Mouse (Mus musculus): ENCODE data around the gene Tnik. TPM values are rescaled to one million over a fixed set of nuclear protein-coding genes. Genes with fewer than 3 reads are reported as not detected.
A peak's percentile ranks its signal among the peaks of the same experiment; 100 is the strongest.

The Tnik gene
- polyA plus RNA-seq, 1 experiment from 2014 or later, result 12.9 TPM

DNA sequence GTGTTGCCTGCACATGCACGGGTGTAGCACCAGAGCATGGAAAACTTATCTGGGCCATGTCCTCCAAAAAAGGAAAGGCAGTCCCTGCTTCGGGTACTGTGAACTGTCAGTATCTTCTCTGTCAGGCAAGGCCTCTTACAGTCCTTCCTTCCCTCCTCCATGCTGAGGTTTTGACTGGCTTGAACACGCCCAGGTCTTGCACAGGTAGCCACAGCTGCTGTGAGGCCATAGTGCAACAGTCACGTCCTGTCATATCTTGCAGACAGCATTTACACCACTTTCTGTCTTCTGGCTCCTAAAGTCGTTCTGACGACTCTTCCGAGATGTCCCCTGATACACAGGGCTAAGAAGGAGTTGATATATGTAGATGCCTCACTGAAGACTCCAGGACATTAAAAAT lies 28.8 kb upstream of the Tnik start:
- Histone ChIP-seq H3K4me1 (no peaks in the 10 kb centered on the region), H3K27ac (replicated peaks) (no peak overlapping the region), H3K9ac (no peak overlapping the region), H3K36me3 (no peaks in the 10 kb centered on the region), H3K4me3 (replicated peaks) (no peak overlapping the region), H3K9me3 (replicated peaks) (no peaks in the 10 kb centered on the region), H3K4me2 (replicated peaks) (no peak overlapping the region), H3K27me3 (no peaks in the 10 kb centered on the region)
- no peak for ATAC-seq (ENCODE audit: insufficient number of reproducible peaks, low FRiP score, low TSS enrichment, low read depth)
- WGBS, result 82% methylated on average over 7 of the region's 7 CpGs

DNA sequence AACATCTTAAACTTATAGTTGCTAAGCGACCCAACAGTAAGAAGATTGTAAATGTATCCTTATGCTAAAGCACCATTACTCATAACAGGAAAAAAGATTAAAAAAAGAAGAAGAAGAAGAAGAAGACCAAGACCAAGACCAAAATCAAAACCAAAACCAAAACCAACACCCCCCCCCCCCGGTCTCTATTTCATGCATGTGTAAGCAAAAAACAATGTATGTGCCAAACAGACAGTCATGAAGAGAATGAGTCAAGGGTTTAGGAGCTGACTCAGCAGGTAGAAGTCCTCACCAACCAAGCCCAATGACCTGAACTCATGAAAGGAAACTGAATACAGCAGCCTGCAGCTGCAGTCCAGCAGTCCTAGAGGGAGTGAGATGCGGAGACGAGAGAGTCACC lies 26.3 kb upstream of the Tnik start:
- no peaks in the 10 kb centered on the region for H3K4me1 ChIP-seq
- no peak overlapping the region for H3K4me2 ChIP-seq (replicated peaks)
- no peak for ATAC-seq (ENCODE audit: insufficient number of reproducible peaks, low FRiP score, low TSS enrichment, low read depth)
- WGBS, result 90% methylated on average over 4 of the region's 4 CpGs
- no peaks in the 10 kb centered on the region for H3K36me3 ChIP-seq
- no peaks in the 10 kb centered on the region for H3K9me3 ChIP-seq (replicated peaks)
- H3K4me3 ChIP-seq (replicated peaks), result no peak overlapping the region
- no peak overlapping the region for H3K9ac ChIP-seq
- H3K27ac ChIP-seq (replicated peaks), result no peak overlapping the region
- no peaks in the 10 kb centered on the region for H3K27me3 ChIP-seq

DNA sequence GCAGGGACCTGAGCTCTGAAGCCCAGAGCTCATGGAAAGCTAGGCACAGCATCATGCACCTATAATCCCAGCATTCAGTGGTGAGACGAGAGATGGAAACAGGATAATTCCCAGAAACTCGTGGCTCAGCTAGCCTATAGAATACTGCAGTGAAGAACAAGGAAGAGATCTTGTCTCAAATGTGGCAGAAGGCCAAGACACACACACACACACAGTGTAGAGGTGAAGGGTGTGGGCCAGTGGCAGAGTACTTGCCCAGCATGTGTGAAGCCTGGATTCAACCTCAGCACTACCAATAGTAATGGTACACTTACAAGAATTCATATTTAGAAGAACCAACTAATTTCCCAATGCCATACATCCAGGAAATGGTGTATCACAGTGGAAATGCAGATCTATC lies 24.9 kb upstream of the Tnik start:
- H3K9me3 ChIP-seq (replicated peaks), result no peaks in the 10 kb centered on the region
- H3K36me3 ChIP-seq, result no peaks in the 10 kb centered on the region
- WGBS, result 57% methylated on average over 2 of the region's 2 CpGs
- no peaks in the 10 kb centered on the region for H3K4me1 ChIP-seq
- H3K4me3 ChIP-seq (replicated peaks), result no peak overlapping the region
- no peak overlapping the region for H3K9ac ChIP-seq
- no peak for ATAC-seq (ENCODE audit: insufficient number of reproducible peaks, low FRiP score, low TSS enrichment, low read depth)
- no peaks in the 10 kb centered on the region for H3K27me3 ChIP-seq
- H3K27ac ChIP-seq (replicated peaks), result no peak overlapping the region
- no peak overlapping the region for H3K4me2 ChIP-seq (replicated peaks)

DNA sequence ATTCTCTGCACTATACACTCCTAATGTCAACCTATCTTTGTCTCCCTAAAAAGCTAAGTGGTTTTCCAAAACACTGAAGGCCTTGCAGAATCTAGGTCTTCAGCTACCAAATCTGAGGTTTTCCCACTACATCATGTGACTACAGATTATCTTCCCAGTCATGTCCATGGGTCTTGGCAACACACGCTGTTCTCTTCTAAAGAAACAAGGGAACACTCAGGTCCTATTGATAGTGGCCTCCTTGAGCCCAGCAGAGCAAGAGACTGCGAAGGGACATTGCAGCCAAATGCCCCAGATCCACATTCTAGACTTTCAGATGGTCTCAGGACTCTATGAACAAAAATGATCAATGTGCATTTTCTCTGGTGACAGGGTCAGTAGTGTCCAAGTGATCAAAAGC lies 20.5 kb upstream of the Tnik start:
- Histone ChIP-seq H3K9ac (no peak overlapping the region), H3K4me1 (no peaks in the 10 kb centered on the region), H3K27me3 (no peaks in the 10 kb centered on the region), H3K27ac (replicated peaks) (no peak overlapping the region), H3K4me2 (replicated peaks) (no peak overlapping the region), H3K36me3 (no peaks in the 10 kb centered on the region), H3K9me3 (replicated peaks) (no peaks in the 10 kb centered on the region), H3K4me3 (replicated peaks) (no peak overlapping the region)
- no peak for ATAC-seq (ENCODE audit: insufficient number of reproducible peaks, low FRiP score, low TSS enrichment, low read depth)
- 77% methylated on average over 2 of the region's 2 CpGs for WGBS

DNA sequence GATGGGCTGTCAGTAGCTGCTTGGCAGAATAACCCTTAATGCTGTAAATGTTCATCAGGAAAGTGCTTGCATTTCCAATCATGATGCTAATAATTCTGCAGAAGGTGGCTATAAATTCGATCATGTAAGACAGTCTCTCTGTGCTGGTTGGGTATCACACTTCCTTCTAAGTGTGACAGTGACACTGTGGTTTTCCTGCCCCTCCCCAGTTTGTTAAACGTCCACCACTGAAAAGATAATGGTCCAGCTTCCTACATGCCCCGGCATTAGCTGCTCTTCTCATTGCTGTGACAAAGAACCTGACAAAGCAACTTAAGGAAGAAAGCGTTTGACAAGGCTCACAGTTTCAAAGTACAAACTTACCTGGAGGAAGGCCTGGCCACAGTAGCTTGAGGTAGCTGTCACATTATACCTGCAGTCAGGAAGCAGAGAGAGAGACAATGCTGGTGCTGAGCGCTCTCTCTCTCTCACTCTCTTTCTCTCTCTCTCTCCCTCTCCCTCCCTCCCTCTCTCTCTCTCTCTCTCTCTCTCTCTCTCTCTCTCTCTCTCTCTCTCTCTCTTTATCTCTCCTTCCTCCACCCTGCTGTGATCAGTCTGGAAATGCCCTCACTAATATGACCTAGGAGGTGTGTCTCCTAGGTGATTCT lies 18.6 kb upstream of the Tnik start:
- H3K27ac ChIP-seq (replicated peaks), result no peak overlapping the region
- H3K36me3 ChIP-seq, result no peaks in the 10 kb centered on the region
- no peak for ATAC-seq (ENCODE audit: insufficient number of reproducible peaks, low FRiP score, low TSS enrichment, low read depth)
- no peaks in the 10 kb centered on the region for H3K9me3 ChIP-seq (replicated peaks)
- H3K9ac ChIP-seq, result no peak overlapping the region
- no peak overlapping the region for H3K4me3 ChIP-seq (replicated peaks)
- WGBS, result 77% methylated on average over 5 of the region's 5 CpGs
- no peak overlapping the region for H3K4me2 ChIP-seq (replicated peaks)
- no peaks in the 10 kb centered on the region for H3K27me3 ChIP-seq
- no peaks in the 10 kb centered on the region for H3K4me1 ChIP-seq

DNA sequence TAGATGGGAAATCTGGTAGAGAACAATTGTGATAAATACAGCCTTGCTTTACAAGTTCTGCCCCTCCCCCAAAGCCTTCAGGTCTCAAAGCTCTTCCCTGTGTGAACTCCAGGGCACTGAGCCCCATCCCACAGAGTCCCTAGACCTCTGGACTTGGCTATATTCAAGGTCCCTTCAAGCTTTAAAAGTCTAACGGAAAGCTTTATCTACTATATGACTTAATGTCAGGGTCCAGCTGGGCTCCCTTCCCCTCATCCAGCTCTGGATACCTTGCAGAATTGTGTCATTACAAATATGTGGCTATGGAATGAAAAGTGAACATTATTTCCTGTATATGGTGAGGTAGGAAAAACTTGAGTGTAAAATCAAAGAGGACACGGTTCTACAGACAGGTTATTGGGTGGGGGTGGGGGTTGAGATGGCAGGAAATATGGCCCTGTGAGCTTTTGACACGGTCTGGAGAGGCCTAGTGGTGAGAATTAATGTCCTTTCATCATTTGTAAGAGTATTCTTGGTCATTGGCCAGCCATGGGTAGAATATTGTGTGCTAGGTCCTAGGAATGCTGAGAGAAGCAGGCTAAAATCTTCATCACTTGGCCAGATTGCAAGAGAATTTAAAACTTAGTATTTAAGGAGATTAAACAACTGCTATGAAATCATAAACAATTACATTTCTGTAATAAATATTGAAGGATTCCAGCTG lies 14.6 kb upstream of the Tnik start:
- Histone ChIP-seq H3K27me3 (no peaks in the 10 kb centered on the region), H3K36me3 (no peaks in the 10 kb centered on the region), H3K27ac (replicated peaks) (no peak overlapping the region), H3K4me3 (replicated peaks) (no peak overlapping the region), H3K9me3 (replicated peaks) (no peaks in the 10 kb centered on the region), H3K4me1 (no peaks in the 10 kb centered on the region), H3K9ac (no peak overlapping the region), H3K4me2 (replicated peaks) (no peak overlapping the region)
- no peak for ATAC-seq (ENCODE audit: insufficient number of reproducible peaks, low FRiP score, low TSS enrichment, low read depth)
- WGBS, result 51% methylated on average over 3 of the region's 3 CpGs

DNA sequence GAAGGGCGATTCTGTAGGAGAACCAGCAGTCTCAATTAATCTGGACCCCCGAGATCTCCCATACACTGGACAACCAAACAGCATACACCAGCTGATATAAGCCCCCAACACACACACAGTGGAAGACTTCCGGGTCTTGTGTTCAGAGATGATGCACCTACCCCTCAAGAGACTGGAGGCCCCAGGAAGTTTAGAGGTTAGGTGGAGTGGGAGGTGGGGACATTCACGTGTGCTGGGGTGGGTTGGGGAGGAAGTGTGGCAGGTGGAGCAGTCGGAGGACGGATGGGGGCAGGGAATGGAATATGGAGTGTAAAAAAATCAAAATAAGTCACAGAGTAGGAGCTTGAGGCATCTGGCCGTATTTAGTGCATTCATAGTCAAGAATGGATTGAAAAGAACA lies 7.3 kb upstream of the Tnik start:
- ATAC-seq (ENCODE audit: insufficient number of reproducible peaks, low FRiP score, low TSS enrichment, low read depth), result no peak
- 92% methylated on average over 7 of the region's 7 CpGs for WGBS
- H3K27ac ChIP-seq (replicated peaks), result no peak overlapping the region
- H3K9me3 ChIP-seq (replicated peaks), result no peaks in the 10 kb centered on the region
- H3K36me3 ChIP-seq, result no peaks in the 10 kb centered on the region
- no peaks in the 10 kb centered on the region for H3K27me3 ChIP-seq
- no peak overlapping the region for H3K9ac ChIP-seq
- no peak overlapping the region for H3K4me3 ChIP-seq (replicated peaks)
- no peaks in the 10 kb centered on the region for H3K4me1 ChIP-seq
- no peak overlapping the region for H3K4me2 ChIP-seq (replicated peaks)

DNA sequence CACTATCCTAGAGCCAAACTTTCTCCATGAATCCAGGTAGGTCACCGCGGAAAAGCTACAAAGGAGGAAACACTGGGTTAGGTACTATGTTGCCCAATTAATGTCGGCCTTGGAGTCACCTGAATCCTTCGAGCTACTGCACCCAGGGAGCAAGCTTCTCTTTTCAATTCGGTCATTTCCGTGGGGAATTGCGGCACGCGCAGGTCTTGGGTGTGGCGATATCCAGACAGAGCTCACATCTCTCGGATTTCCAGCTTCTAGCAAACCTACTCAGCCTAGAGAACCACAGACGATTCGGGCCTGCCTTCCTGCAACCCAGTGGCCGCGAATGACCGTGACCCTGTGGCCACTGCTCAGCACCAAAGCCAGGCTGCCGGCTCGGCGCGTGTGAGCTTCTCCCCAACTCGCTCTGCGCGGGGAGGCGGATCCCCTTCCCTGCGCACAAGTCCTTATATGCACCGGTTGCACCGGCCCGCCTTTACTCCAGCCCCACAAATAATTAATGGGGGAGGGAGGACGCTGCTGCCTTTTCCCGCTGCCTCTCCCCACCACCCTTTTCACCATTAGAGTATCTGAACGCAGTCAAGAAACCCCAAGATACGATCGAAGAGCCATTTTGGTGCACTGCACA lies 528 bp upstream of the Tnik start:
- Histone ChIP-seq H3K27me3 (no peaks in the 10 kb centered on the region), H3K36me3 (no peaks in the 10 kb centered on the region), H3K27ac (replicated peaks) (peak overlapping the region; percentile 74), H3K4me2 (replicated peaks) (peak overlapping the region; percentile 96), H3K9me3 (replicated peaks) (no peaks in the 10 kb centered on the region), H3K4me1 (peaks cover 12% of the 10 kb centered on the region; the same call in 1 of the 2 replicates), H3K4me3 (replicated peaks) (peak overlapping the region; percentile 74), H3K9ac (peak overlapping the region; percentile 64)
- ATAC-seq (ENCODE audit: insufficient number of reproducible peaks, low FRiP score, low TSS enrichment, low read depth), result peak; percentile 50
- WGBS, result under 1% methylated on average over 33 of the region's 33 CpGs

DNA sequence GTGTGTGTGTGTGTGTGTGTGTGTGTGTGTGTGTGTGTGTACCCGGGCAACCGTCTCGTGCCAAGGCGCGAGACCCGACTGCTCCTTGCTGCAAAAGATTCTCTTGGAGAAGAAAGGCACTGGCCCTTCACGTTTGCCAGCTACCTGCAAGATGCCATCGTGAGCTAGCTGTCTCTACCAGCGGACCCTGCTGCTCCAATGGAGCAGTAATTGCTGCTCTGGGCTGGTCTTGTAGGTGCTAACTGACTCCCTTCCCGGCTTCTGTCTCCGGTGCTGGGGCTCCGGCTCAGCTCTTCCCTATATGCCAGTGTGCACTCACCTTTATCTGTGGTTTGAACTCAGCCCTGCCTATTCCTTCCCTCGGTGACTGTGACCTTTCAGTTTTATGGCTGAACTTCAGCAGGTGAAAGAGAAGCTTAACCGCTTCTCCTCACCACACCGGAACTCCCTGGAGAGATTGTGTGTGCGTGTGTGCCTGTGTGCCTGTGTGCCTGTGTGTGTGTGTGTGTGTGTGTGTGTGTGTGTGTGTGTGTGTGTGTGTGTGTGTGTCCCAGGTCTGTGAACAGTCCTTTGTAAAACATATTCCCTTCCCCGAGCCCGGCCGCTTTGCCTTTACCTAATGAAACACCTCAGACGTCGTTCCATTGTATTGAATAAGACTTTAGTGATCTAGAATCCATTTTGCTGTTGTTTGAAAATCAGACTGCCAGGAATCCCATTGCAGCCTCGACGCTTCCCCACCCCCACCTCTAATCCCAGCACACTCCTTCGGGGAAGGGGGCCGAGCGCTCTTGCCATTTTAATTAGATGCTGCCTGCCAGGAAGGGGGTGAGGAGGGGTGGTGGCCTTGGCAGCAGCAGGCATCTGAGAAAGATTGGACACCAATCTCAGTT lies 1.2 kb downstream of the Tnik start:
- Histone ChIP-seq H3K4me3 (replicated peaks) (peak overlapping the region; percentile 74), H3K4me1 (peaks cover 12% of the 10 kb centered on the region; the same call in 1 of the 2 replicates), H3K36me3 (no peaks in the 10 kb centered on the region), H3K4me2 (replicated peaks) (peak overlapping the region; percentile 96), H3K9ac (peak overlapping the region; percentile 64), H3K27me3 (no peaks in the 10 kb centered on the region), H3K27ac (replicated peaks) (0 out of 2 replicates have a peak overlapping the region, but pooled peaks have one; percentile 74), H3K9me3 (replicated peaks) (no peaks in the 10 kb centered on the region)
- WGBS, result 2% methylated on average over 26 of the region's 26 CpGs
- ATAC-seq (ENCODE audit: insufficient number of reproducible peaks, low FRiP score, low TSS enrichment, low read depth), result no peak

DNA sequence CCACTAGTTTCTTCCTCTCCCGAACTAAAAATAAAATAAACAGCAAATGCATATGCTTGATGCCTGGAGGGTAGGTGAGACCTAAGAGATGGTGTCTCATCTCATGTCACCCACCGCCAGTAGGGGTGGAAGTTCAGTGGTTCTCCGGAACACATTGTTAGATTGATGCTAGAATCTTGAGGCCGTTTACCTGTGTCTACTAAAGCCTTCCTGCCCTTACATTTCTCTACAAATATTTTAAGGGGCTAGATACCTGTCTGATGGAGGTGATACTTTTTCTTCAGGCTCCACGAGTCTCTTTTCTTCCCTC lies 1.8 kb downstream of the Tnik start:
- Histone ChIP-seq H3K36me3 (no peaks in the 10 kb centered on the region), H3K27me3 (no peaks in the 10 kb centered on the region), H3K4me3 (replicated peaks) (peak overlapping the region; percentile 74), H3K4me2 (replicated peaks) (peak overlapping the region; percentile 96), H3K4me1 (peaks cover 12% of the 10 kb centered on the region; the same call in 1 of the 2 replicates), H3K9ac (no peak overlapping the region), H3K9me3 (replicated peaks) (no peaks in the 10 kb centered on the region), H3K27ac (replicated peaks) (no peak overlapping the region)
- ATAC-seq (ENCODE audit: insufficient number of reproducible peaks, low FRiP score, low TSS enrichment, low read depth), result no peak
- WGBS, result 24% methylated on average over 5 of the region's 5 CpGs

DNA sequence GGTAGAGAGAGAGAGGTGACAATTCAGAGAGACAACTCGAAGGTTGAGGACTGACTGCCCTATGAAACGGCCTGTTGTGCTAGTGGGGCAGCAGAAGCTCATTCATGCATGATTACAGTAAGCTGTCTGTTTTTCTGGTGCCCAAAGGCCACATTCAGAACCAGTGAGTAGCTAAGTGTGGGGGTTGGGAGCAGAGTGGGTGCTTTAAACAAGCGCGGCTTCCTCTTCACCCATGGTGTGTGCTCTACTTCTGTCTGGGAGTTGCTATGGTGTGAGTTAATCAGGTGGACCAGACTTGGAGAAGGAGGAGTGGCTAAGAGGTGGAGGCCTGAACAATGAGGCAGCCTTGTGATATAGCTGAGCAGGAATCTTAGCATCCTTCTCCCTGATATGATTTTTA lies 2.2 kb downstream of the Tnik start:
- WGBS, result 45% methylated on average over 4 of the region's 4 CpGs
- H3K9ac ChIP-seq, result no peak overlapping the region

More for the DNA sequence above, 2.2 kb downstream of the Tnik start:
- H3K27me3 ChIP-seq, result no peaks in the 10 kb centered on the region
- peaks cover 12% of the 10 kb centered on the region; the same call in 1 of the 2 replicates for H3K4me1 ChIP-seq
- H3K9me3 ChIP-seq (replicated peaks), result no peaks in the 10 kb centered on the region
- peak overlapping the region; percentile 74 for H3K4me3 ChIP-seq (replicated peaks)
- no peaks in the 10 kb centered on the region for H3K36me3 ChIP-seq
- peak overlapping the region; percentile 96 for H3K4me2 ChIP-seq (replicated peaks)
- no peak for ATAC-seq (ENCODE audit: insufficient number of reproducible peaks, low FRiP score, low TSS enrichment, low read depth)
- no peak overlapping the region for H3K27ac ChIP-seq (replicated peaks)
